Mouse (Mus musculus) G1E (cell line): ENCODE measurements around the gene Tet3. TPM values are rescaled to one million over a fixed set of nuclear protein-coding genes. Genes with fewer than 3 reads are reported as not detected.

Experiments used
- ATAC-seq: 2 replicates; pipeline ENCODE4 v1.8.0; 2016; ENCODE audit warnings: mild to moderate bottlenecking; ENCODE audit not compliant: insufficient number of reproducible peaks, poor library complexity, low FRiP score, severe bottlenecking; ENCODE audit errors: extremely low read depth
- DNase-seq: peaks from one replicate; pipeline ENCODE4 v3.0.0; 2012; ENCODE audit warnings: low spot score
- H3K27me3 ChIP-seq: 2 replicates; pipeline ENCODE4 v1.6.1; 2012; ENCODE audit warnings: mild to moderate bottlenecking, low read length, inconsistent platforms; ENCODE audit not compliant: insufficient read depth
- H3K36me3 ChIP-seq: replicated peaks from 2 replicates; pipeline ENCODE3; 2012; ENCODE audit warnings: mild to moderate bottlenecking, inconsistent platforms
- H3K4me1 ChIP-seq: 2 replicates; pipeline ENCODE4 v1.6.1; 2012; ENCODE audit warnings: low read depth, low read length, inconsistent platforms, mixed read lengths; ENCODE audit not compliant: insufficient read depth
- H3K4me3 ChIP-seq: 2 replicates; pipeline ENCODE4 v1.5.1; 2012; ENCODE audit warnings: low read depth, mild to moderate bottlenecking, inconsistent platforms, low read length, moderate library complexity, mixed read lengths
- H3K9me3 ChIP-seq: replicated peaks from 2 replicates; pipeline ENCODE4 v1.6.1; 2012; ENCODE audit warnings: inconsistent platforms
- CTCF ChIP-seq: IDR thresholded peaks from 2 replicates; pipeline ENCODE4 v1.5.1; 2012; ENCODE audit warnings: low read depth, low read length, inconsistent platforms, mixed read lengths
- GATA1 ChIP-seq: IDR thresholded peaks from 2 replicates; pipeline ENCODE4 v1.6.1; 2012; ENCODE audit warnings: borderline replicate concordance, low read length, inconsistent platforms, mixed read lengths
- GATA2 ChIP-seq: IDR thresholded peaks from 2 replicates; pipeline ENCODE4 v1.6.1; 2012; ENCODE audit warnings: low read depth, low read length, inconsistent platforms, borderline replicate concordance
- POLR2AphosphoS5 ChIP-seq: IDR thresholded peaks from 2 replicates; pipeline ENCODE4 v1.6.1; 2012; ENCODE audit warnings: low read depth, low read length, inconsistent platforms; ENCODE audit not compliant: insufficient replicate concordance
- TAL1 ChIP-seq: conservative IDR thresholded peaks from 2 replicates; pipeline ENCODE4 v1.6.1; 2012; ENCODE audit warnings: low read depth, low read length, inconsistent platforms, mixed read lengths
- polyA plus RNA-seq: library from polyadenylated mRNA; stranded (reverse); fragments of >175 nt; gene quantifications from 2 replicates; pipeline ENCODE4 v1.2.3, GENCODE M21; 2012
- total RNA-seq, 2 experiments: library from RNA; stranded (forward) in 1 of 2; stranded (reverse) in 1 of 2; fragments of 200-1000 nt in 1 of 2; fragments of >200 nt in 1 of 2; fragmentation: Nextera tagmentation in 1 of 2; gene quantifications; 2 replicates each; pipeline ENCODE4 v1.2.3; 2014 to 2017

Tet3 gene
- total and polyA plus RNA-seq, 3 experiments: 17.6 to 94.9 (median 71.1) TPM

GRCm38 (mm10) chr6:83440510-83441258 lies 18.2 kb downstream of the Tet3 start:
- Histone ChIP-seq H3K9me3 (no peaks in the 10 kb centered on the region), H3K36me3 (peaks cover 94% of the 10 kb centered on the region), H3K4me3 (peak overlapping the region; percentile 74), H3K4me1 (peaks cover 94% of the 10 kb centered on the region), H3K27me3 (no peaks in the 10 kb centered on the region)
- DNase-seq (peak; percentile 45), ATAC-seq (no peak)
- no peak for TF ChIP-seq GATA1
- no peak for TF ChIP-seq GATA2
- TF ChIP-seq POLR2AphosphoS5: no peak
- no peak for TF ChIP-seq CTCF
- no peak for TF ChIP-seq TAL1

GRCm38 (mm10) chr6:83440197-83440509 lies 18.7 kb downstream of the Tet3 start:
- no peak for TF ChIP-seq POLR2AphosphoS5
- TF ChIP-seq GATA1: no peak
- DNase-seq (no peak), ATAC-seq (no peak)
- H3K9me3 ChIP-seq: no peaks in the 10 kb centered on the region
- H3K27me3 ChIP-seq: no peaks in the 10 kb centered on the region
- peak overlapping the region; percentile 74; the same call in 1 of the 2 replicates for H3K4me3 ChIP-seq
- peaks cover 89% of the 10 kb centered on the region for H3K4me1 ChIP-seq
- peaks cover 94% of the 10 kb centered on the region for H3K36me3 ChIP-seq

- ATAC-seq: no peak
- DNase-seq: no peak
- no peaks in the 10 kb centered on the region for H3K9me3 ChIP-seq
- H3K4me3 ChIP-seq: peak overlapping the region; percentile 13; the same call in 1 of the 2 replicates
- no peak for TF ChIP-seq GATA2
- peaks cover 87% of the 10 kb centered on the region for H3K4me1 ChIP-seq
- H3K27me3 ChIP-seq: no peaks in the 10 kb centered on the region
- peaks cover 94% of the 10 kb centered on the region for H3K36me3 ChIP-seq
Measured at GRCm38 (mm10) chr6:83439781-83440180, 19.1 kb downstream of the Tet3 start.

- H3K36me3 ChIP-seq: peaks cover 94% of the 10 kb centered on the region
Measured at GRCm38 (mm10) chr6:83439119-83439767, 19.6 kb downstream of the Tet3 start.

GRCm38 (mm10) chr6:83438584-83438983 lies 20.3 kb downstream of the Tet3 start:
- no peaks in the 10 kb centered on the region for H3K9me3 ChIP-seq
- H3K4me1 ChIP-seq: peaks cover 80% of the 10 kb centered on the region
- peaks cover 94% of the 10 kb centered on the region for H3K36me3 ChIP-seq
- TF ChIP-seq CTCF (no peak), POLR2AphosphoS5 (no peak), TAL1 (no peak), GATA1 (no peak), GATA2 (no peak)
- ATAC-seq: no peak
- no peaks in the 10 kb centered on the region for H3K27me3 ChIP-seq
- no peak for DNase-seq
- H3K4me3 ChIP-seq: no peak overlapping the region

More at GRCm38 (mm10) chr6:83439119-83439767, 19.6 kb downstream of the Tet3 start:
- DNase-seq (no peak), ATAC-seq (no peak)
- H3K27me3 ChIP-seq: no peaks in the 10 kb centered on the region
- H3K4me1 ChIP-seq: peaks cover 83% of the 10 kb centered on the region
- H3K9me3 ChIP-seq: no peaks in the 10 kb centered on the region
- no peak for TF ChIP-seq GATA1
- no peak for TF ChIP-seq GATA2
- no peak for TF ChIP-seq POLR2AphosphoS5
- no peak for TF ChIP-seq CTCF
- TF ChIP-seq TAL1: no peak
- H3K4me3 ChIP-seq: no peak overlapping the region

GRCm38 (mm10) chr6:83437802-83438201 lies 21.1 kb downstream of the Tet3 start:
- Histone ChIP-seq H3K9me3 (no peaks in the 10 kb centered on the region), H3K27me3 (no peaks in the 10 kb centered on the region), H3K36me3 (peaks cover 96% of the 10 kb centered on the region), H3K4me3 (no peak overlapping the region), H3K4me1 (peaks cover 72% of the 10 kb centered on the region)
- DNase-seq: no peak
- ATAC-seq: no peak
- no peak for TF ChIP-seq GATA2
- no peak for TF ChIP-seq POLR2AphosphoS5
- TF ChIP-seq GATA1: no peak
- TF ChIP-seq TAL1: no peak
- TF ChIP-seq CTCF: no peak

GRCm38 (mm10) chr6:83437225-83437624 lies 21.7 kb downstream of the Tet3 start:
- H3K4me1 ChIP-seq: peaks cover 66% of the 10 kb centered on the region
- peaks cover 96% of the 10 kb centered on the region for H3K36me3 ChIP-seq

More at GRCm38 (mm10) chr6:83437225-83437624, 21.7 kb downstream of the Tet3 start:
- no peaks in the 10 kb centered on the region for H3K27me3 ChIP-seq
- TF ChIP-seq POLR2AphosphoS5: no peak
- TF ChIP-seq CTCF: no peak
- TF ChIP-seq GATA2: no peak
- no peak for TF ChIP-seq TAL1
- no peak for TF ChIP-seq GATA1
- H3K4me3 ChIP-seq: no peak overlapping the region
- ATAC-seq: no peak
- DNase-seq: no peak
- H3K9me3 ChIP-seq: no peaks in the 10 kb centered on the region
